Mouse (Mus musculus) hindbrain, embryonic 11.5 days (tissue): ENCODE data around the gene Nptn. TPM values are rescaled to one million over a fixed set of nuclear protein-coding genes. Genes with fewer than 3 reads are reported as not detected.

Experiments
- ATAC-seq: fragments of 200-750 bp; cut with Nextera tagmentation; 2 replicates; pipeline ENCODE4 v1.8.0; 2017; ENCODE audit warnings: mild to moderate bottlenecking, moderate TSS enrichment, moderate library complexity; ENCODE audit not compliant: low FRiP score
- DNase-seq: peaks from one replicate; pipeline ENCODE4 v3.0.0-alpha.2; 2015; ENCODE audit warnings: low spot score
- H3K27ac ChIP-seq: fragments of 300-500 bp; sonication (generic); 2 replicates; pipeline ENCODE4 v1.5.1; 2014; ENCODE audit warnings: mild to moderate bottlenecking, low read depth, low read length
- H3K27me3 ChIP-seq: fragments of 300-500 bp; sonication (generic); 2 replicates; pipeline ENCODE4 v1.6.1; 2014; ENCODE audit warnings: mild to moderate bottlenecking, low read length, moderate library complexity, mixed read lengths; ENCODE audit not compliant: control insufficient read depth, insufficient read depth
- H3K36me3 ChIP-seq: fragments of 300-500 bp; sonication (generic); 2 replicates; pipeline ENCODE4 v1.6.1; 2014; ENCODE audit warnings: mild to moderate bottlenecking, low read length, moderate library complexity, mixed read lengths; ENCODE audit not compliant: control insufficient read depth, insufficient read depth
- H3K4me1 ChIP-seq: fragments of 300-500 bp; sonication (generic); replicated peaks from 2 replicates; pipeline ENCODE4 v1.6.1; 2014; ENCODE audit warnings: low read length, mixed read lengths; ENCODE audit not compliant: control insufficient read depth, insufficient read depth
- H3K4me2 ChIP-seq: fragments of 300-500 bp; sonication (generic); replicated peaks from 2 replicates; pipeline ENCODE4 v1.6.1; 2014; ENCODE audit warnings: mild to moderate bottlenecking, low read depth, low read length
- H3K4me3 ChIP-seq: fragments of 300-500 bp; sonication (generic); 2 replicates; pipeline ENCODE4 v1.5.1; 2014; ENCODE audit warnings: low read depth, low read length
- H3K9ac ChIP-seq: fragments of 300-500 bp; sonication (generic); 2 replicates; pipeline ENCODE4 v1.6.1; 2014; ENCODE audit warnings: low read depth, low read length
- H3K9me3 ChIP-seq: fragments of 300-500 bp; sonication (generic); 2 replicates; pipeline ENCODE4 v1.6.1; 2016; ENCODE audit warnings: low read length; ENCODE audit not compliant: control insufficient read depth
- WGBS: fragments of 180-500 bp; shearing (Covaris S2); extraction: QIAGEN DNeasy Blood & Tissue Kit; methylation state at CpG from one replicate; pipeline ENCODE4 v1.1.7; 2014; 5-methylcytosine and 5-hydroxymethylcytosine counted together
- polyA plus RNA-seq: library from polyadenylated mRNA; unstranded; fragments of >200 nt; fragmentation: Nextera tagmentation; extraction: Ambion mirVana; gene quantifications from 2 replicates; pipeline ENCODE4 v1.2.1, GENCODE M21; 2014

The Nptn gene
- polyA plus RNA-seq, 1 experiment from 2014 or later: 70.4 TPM

DNA sequence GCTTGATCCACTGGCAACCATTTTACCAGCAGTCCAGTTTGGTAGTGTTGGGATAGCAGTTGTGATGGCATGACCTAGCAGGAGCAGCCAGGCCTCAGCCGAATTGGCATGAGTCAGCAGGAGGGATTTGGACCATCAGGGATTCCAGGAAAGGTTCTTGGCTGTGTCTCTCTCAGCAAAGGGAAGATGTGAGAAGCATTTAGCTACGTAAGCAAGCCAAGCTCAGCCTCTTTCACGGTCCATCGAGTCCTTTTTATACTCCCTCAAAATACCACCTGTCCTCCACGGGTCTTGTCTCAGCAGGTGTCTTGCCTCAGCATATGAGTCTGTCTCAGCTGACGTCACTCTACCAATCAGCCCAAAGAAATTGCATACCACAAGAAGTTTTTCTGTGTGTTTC, 101.3 kb downstream of the Nptn start:
- H3K4me1 ChIP-seq: no peaks in the 10 kb centered on the region
- H3K36me3 ChIP-seq: no peaks in the 10 kb centered on the region
- H3K27ac ChIP-seq: no peak overlapping the region
- no peak overlapping the region for H3K4me2 ChIP-seq
- 49% methylated on average over 6 of the region's 6 CpGs for WGBS
- DNase-seq (no peak), ATAC-seq (no peak)
- H3K9me3 ChIP-seq: no peaks in the 10 kb centered on the region
- no peak overlapping the region for H3K4me3 ChIP-seq
- no peaks in the 10 kb centered on the region for H3K27me3 ChIP-seq
- H3K9ac ChIP-seq: no peak overlapping the region

GRCm38 (mm10) chr9:58685290-58685689, 103.2 kb downstream of the Nptn start:
- no peak overlapping the region for H3K27ac ChIP-seq
- no peaks in the 10 kb centered on the region for H3K27me3 ChIP-seq
- no peak overlapping the region for H3K9ac ChIP-seq
- H3K4me1 ChIP-seq: no peaks in the 10 kb centered on the region
- ATAC-seq: no peak
- WGBS: 86% methylated on average over 10 of the region's 10 CpGs
- H3K9me3 ChIP-seq: no peaks in the 10 kb centered on the region
- H3K4me2 ChIP-seq: no peak overlapping the region
- no peak overlapping the region for H3K4me3 ChIP-seq
- DNase-seq: no peak
- no peaks in the 10 kb centered on the region for H3K36me3 ChIP-seq

DNA sequence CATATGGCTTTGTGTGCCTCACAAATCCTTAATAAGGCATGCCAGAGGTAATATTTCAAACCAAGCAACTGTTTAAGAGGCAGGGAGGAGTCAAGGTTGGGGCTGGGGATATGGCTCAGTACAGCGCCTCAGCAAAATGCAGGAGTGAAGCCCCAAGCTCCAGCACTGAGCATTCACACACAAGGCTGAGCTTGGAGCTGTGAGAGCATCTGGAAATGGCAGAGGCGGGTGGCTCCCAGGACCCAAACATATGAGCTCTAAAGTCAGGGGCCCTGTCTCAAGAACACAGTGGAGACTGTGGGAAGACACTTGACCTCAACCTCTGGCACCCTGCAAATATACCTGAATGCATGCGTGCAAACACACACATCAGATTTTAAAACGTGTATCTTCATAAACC, 106.0 kb downstream of the Nptn start:
- WGBS: 84% methylated on average over 4 of the region's 4 CpGs
- H3K4me3 ChIP-seq: no peak overlapping the region
- no peak for DNase-seq
- H3K27ac ChIP-seq: no peak overlapping the region
- no peaks in the 10 kb centered on the region for H3K9me3 ChIP-seq
- no peaks in the 10 kb centered on the region for H3K27me3 ChIP-seq
- no peaks in the 10 kb centered on the region for H3K4me1 ChIP-seq
- H3K36me3 ChIP-seq: no peaks in the 10 kb centered on the region
- H3K9ac ChIP-seq: no peak overlapping the region
- no peak overlapping the region for H3K4me2 ChIP-seq
- no peak for ATAC-seq

- H3K4me3 ChIP-seq: no peak overlapping the region
- no peaks in the 10 kb centered on the region for H3K36me3 ChIP-seq
- no peak overlapping the region for H3K4me2 ChIP-seq
- H3K9me3 ChIP-seq: no peaks in the 10 kb centered on the region
- ATAC-seq (no peak), DNase-seq (no peak)
- WGBS: 88% methylated on average over 4 of the region's 4 CpGs
- no peak overlapping the region for H3K27ac ChIP-seq
- no peaks in the 10 kb centered on the region for H3K4me1 ChIP-seq
- no peaks in the 10 kb centered on the region for H3K27me3 ChIP-seq
- H3K9ac ChIP-seq: no peak overlapping the region
These were observed 108.7 kb downstream of the Nptn start for GRCm38 (mm10) chr9:58690701-58691100.

DNA sequence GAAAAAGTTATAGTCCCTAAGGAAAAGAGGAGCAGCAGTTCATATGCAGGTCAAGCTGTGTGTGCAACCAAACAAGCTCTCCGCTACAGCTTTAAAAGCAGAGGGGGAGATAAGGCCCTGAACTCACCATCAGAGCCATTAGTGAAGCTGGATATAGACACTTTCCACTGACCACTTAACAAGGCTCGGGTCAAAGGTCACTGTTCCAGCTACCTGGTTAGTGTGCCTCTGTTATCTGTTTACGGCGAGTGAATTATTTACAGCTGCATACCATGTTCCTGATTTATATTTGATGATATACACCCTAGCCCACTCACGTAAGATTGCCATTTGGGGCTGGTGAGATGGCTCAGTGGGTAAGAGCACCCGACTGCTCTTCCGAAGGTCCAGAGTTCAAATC, 109.4 kb downstream of the Nptn start:
- Histone ChIP-seq H3K27ac (no peak overlapping the region), H3K9me3 (no peaks in the 10 kb centered on the region), H3K27me3 (no peaks in the 10 kb centered on the region), H3K4me3 (no peak overlapping the region), H3K4me1 (no peaks in the 10 kb centered on the region), H3K36me3 (no peaks in the 10 kb centered on the region), H3K4me2 (no peak overlapping the region), H3K9ac (no peak overlapping the region)
- ATAC-seq: no peak
- WGBS: 92% methylated on average over 7 of the region's 7 CpGs
- DNase-seq: no peak

GRCm38 (mm10) chr9:58698486-58698885, 116.4 kb downstream of the Nptn start:
- WGBS: 96% methylated on average over 2 of the region's 2 CpGs
- no peak overlapping the region for H3K4me3 ChIP-seq
- no peak for DNase-seq
- no peaks in the 10 kb centered on the region for H3K36me3 ChIP-seq
- H3K27ac ChIP-seq: no peak overlapping the region
- no peaks in the 10 kb centered on the region for H3K9me3 ChIP-seq
- no peaks in the 10 kb centered on the region for H3K4me1 ChIP-seq
- H3K4me2 ChIP-seq: no peak overlapping the region
- ATAC-seq: no peak
- no peaks in the 10 kb centered on the region for H3K27me3 ChIP-seq
- no peak overlapping the region for H3K9ac ChIP-seq

DNA sequence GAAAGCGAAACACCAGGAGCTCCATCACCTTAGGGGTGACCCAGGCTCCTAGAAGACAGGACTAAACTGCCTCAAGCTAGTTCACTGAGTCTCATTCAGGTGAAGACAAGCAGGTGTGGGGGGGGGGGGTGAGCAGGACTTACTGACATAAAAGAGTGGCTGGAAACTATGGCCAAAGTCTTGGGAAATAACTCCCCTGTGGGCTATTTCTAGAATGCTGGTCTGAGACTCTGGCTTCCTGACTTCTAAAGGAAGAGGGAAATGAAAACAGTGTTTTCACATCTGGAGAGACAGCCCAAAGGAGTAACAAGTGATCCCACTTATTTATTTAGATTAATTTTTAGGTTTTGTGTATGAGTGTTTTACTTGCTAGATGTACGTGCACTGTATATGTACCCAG, 119.7 kb downstream of the Nptn start:
- Histone ChIP-seq H3K27ac (no peak overlapping the region), H3K36me3 (no peaks in the 10 kb centered on the region), H3K4me1 (no peaks in the 10 kb centered on the region), H3K4me3 (no peak overlapping the region), H3K9me3 (no peaks in the 10 kb centered on the region), H3K4me2 (no peak overlapping the region), H3K27me3 (no peaks in the 10 kb centered on the region), H3K9ac (no peak overlapping the region)
- DNase-seq: no peak
- 91% methylated on average over 2 of the region's 2 CpGs for WGBS
- no peak for ATAC-seq

DNA sequence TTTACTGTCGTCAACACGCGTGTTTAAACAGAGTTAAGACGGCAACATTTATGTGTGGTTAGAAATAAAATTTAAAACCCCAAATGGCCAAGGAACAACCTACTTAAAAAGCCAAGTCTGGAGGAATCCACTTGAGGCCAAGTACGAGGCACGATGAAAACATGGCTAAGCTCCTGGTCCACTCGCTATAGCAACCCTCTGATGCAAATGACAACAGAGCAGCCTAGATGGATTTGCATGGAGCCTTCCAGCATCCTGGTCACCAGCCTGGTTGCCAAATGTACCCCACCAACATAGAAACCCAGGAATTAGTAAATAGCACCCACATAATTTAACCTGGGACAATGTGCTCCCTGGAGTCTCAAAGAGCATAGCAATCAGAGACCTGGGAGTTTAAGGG, 121.7 kb downstream of the Nptn start:
- H3K36me3 ChIP-seq: no peaks in the 10 kb centered on the region

GRCm38 (mm10) chr9:58706024-58706423, 124.0 kb downstream of the Nptn start:
- DNase-seq: no peak
- no peak overlapping the region for H3K4me2 ChIP-seq
- no peak for ATAC-seq
- H3K27me3 ChIP-seq: no peaks in the 10 kb centered on the region
- H3K4me3 ChIP-seq: no peak overlapping the region
- H3K27ac ChIP-seq: no peak overlapping the region
- H3K9ac ChIP-seq: no peak overlapping the region
- no peaks in the 10 kb centered on the region for H3K36me3 ChIP-seq
- 83% methylated on average over 7 of the region's 7 CpGs for WGBS
- no peaks in the 10 kb centered on the region for H3K9me3 ChIP-seq
- H3K4me1 ChIP-seq: no peaks in the 10 kb centered on the region

More for the DNA sequence above, 121.7 kb downstream of the Nptn start:
- Histone ChIP-seq H3K27me3 (no peaks in the 10 kb centered on the region), H3K9me3 (no peaks in the 10 kb centered on the region), H3K4me3 (no peak overlapping the region), H3K4me2 (no peak overlapping the region), H3K27ac (no peak overlapping the region), H3K9ac (no peak overlapping the region), H3K4me1 (no peaks in the 10 kb centered on the region)
- WGBS: 92% methylated on average over 7 of the region's 7 CpGs
- DNase-seq (no peak), ATAC-seq (no peak)
